Mouse (Mus musculus) kidney, embryonic 16.5 days (tissue): Measurements from ENCODE around the gene Sirt3. TPM values are rescaled to one million over a fixed set of nuclear protein-coding genes. Genes with fewer than 3 reads are reported as not detected.

ENCODE experiments used
- ATAC-seq: fragments of 200-750 bp; cut with Nextera tagmentation; 2 replicates; pipeline ENCODE4 v1.8.0; 2017; ENCODE audit warnings: moderate TSS enrichment; ENCODE audit not compliant: low FRiP score, low TSS enrichment
- H3K27ac ChIP-seq: fragments of 300-500 bp; sonication (generic); 2 replicates; pipeline ENCODE4 v1.5.1; 2014; ENCODE audit warnings: low read length
- H3K27me3 ChIP-seq: fragments of 300-500 bp; sonication (generic); 2 replicates; pipeline ENCODE4 v1.6.1; 2014; ENCODE audit warnings: low read length, control low read depth, mixed read lengths; ENCODE audit not compliant: insufficient read depth
- H3K36me3 ChIP-seq: fragments of 300-500 bp; sonication (generic); 2 replicates; pipeline ENCODE4 v1.6.1; 2014; ENCODE audit warnings: low read length, control low read depth, mixed read lengths; ENCODE audit not compliant: insufficient read depth
- H3K4me1 ChIP-seq: fragments of 300-500 bp; sonication (generic); 2 replicates; pipeline ENCODE4 v1.6.1; 2014; ENCODE audit warnings: low read length, control low read depth, mixed read lengths; ENCODE audit not compliant: insufficient read depth
- H3K4me2 ChIP-seq: fragments of 300-500 bp; sonication (generic); replicated peaks from 2 replicates; pipeline ENCODE4 v1.6.1; 2014; ENCODE audit warnings: low read depth, low read length
- H3K4me3 ChIP-seq: fragments of 300-500 bp; sonication (generic); 2 replicates; pipeline ENCODE4 v1.5.1; 2014; ENCODE audit warnings: mild to moderate bottlenecking, low read length
- H3K9ac ChIP-seq: fragments of 300-500 bp; sonication (generic); replicated peaks from 2 replicates; pipeline ENCODE4 v1.6.1; 2014; ENCODE audit warnings: low read length
- H3K9me3 ChIP-seq: fragments of 300-500 bp; sonication (generic); 2 replicates; pipeline ENCODE4 v1.6.1; 2016; ENCODE audit warnings: low read length, control low read depth
- WGBS: fragments of 180-500 bp; shearing (Covaris S2); extraction: QIAGEN DNeasy Blood & Tissue Kit; methylation state at CpG from one replicate; pipeline ENCODE4 v1.1.7; 2014; 5-methylcytosine and 5-hydroxymethylcytosine counted together
- polyA plus RNA-seq: library from polyadenylated mRNA; unstranded; fragments of >200 nt; fragmentation: Nextera tagmentation; extraction: Ambion mirVana; gene quantifications from 2 replicates; pipeline ENCODE4 v1.2.1, GENCODE M21; 2015

Gene Sirt3
- polyA plus RNA-seq, 1 experiment from 2014 or later, result 42.6 TPM

- Histone ChIP-seq H3K9me3 (no peaks in the 10 kb centered on the region), H3K27me3 (peaks cover 10% of the 10 kb centered on the region; the same call in 1 of the 2 replicates), H3K4me2 (no peak overlapping the region), H3K36me3 (no peaks in the 10 kb centered on the region), H3K4me1 (0 out of 2 replicates have a peak, but pooled peaks cover 2% of the 10 kb centered on the region), H3K4me3 (no peak overlapping the region), H3K9ac (no peak overlapping the region), H3K27ac (no peak overlapping the region)
- WGBS, result 77% methylated on average over 7 of the region's 7 CpGs
- no peak for ATAC-seq
Measured at GRCm38 (mm10) chr7:140843806-140844205, 38.3 kb downstream of the Sirt3 start.

DNA sequence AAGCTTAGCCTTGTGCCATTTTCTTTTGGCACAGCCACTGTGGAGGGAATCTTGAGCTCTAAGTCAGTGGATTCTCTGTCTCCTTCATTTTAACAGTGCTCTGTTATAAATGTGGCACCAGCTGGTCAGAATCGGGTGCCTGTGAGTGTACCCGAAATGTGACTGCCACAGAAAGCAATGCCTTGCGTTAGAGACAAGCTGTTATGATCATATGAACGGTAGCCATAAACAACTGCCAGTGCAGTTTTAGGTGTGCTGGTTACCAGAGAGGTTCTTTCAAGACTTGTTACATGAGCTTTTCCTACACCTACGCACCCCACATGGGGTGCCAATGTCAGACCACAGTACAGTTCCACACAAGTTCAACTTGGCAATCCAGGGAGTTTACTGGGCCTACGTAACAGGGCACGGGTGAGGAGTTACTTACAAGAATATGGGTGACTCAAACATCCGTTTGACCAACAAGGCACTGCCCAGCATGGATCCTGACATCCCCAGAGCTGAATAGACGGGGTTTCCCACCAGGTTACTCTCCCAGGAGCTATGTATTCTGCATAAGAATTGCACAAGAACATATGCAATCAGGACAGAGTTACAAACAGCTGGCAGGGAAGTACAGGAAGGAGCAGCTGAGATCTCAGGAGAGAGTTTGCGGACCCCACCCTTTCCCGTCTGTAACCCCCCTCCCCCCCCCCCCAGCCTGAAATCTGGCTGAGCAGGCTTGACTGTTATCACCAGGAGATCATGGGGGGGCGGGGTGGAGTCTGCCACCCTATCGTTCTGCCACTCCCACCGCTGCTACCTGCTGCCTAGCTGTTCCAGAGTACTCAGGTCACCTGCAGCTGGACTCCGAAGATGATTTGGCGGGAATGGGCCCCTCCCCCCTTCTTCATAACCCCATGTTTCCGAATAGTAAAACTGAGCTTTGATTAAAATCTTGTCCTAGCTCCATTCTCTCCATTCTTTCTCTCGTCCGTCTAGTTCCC lies 41.1 kb downstream of the Sirt3 start:
- Histone ChIP-seq H3K27me3 (peaks cover 10% of the 10 kb centered on the region; the same call in 1 of the 2 replicates), H3K4me1 (0 out of 2 replicates have a peak, but pooled peaks cover 2% of the 10 kb centered on the region), H3K4me3 (no peak overlapping the region), H3K36me3 (no peaks in the 10 kb centered on the region), H3K9ac (no peak overlapping the region), H3K4me2 (no peak overlapping the region), H3K9me3 (no peaks in the 10 kb centered on the region), H3K27ac (no peak overlapping the region)
- ATAC-seq, result no peak
- WGBS, result 39% methylated on average over 19 of the region's 19 CpGs

GRCm38 (mm10) chr7:140839556-140839955 lies 42.6 kb downstream of the Sirt3 start:
- Histone ChIP-seq H3K36me3 (no peaks in the 10 kb centered on the region), H3K27ac (no peak overlapping the region), H3K4me2 (no peak overlapping the region), H3K9me3 (no peaks in the 10 kb centered on the region), H3K9ac (no peak overlapping the region), H3K4me1 (no peaks in the 10 kb centered on the region), H3K27me3 (peaks cover 10% of the 10 kb centered on the region; the same call in 1 of the 2 replicates), H3K4me3 (no peak overlapping the region)
- WGBS, result 45% methylated on average over 5 of the region's 5 CpGs
- no peak for ATAC-seq

- ATAC-seq, result no peak
- Histone ChIP-seq H3K4me1 (no peaks in the 10 kb centered on the region), H3K9ac (no peak overlapping the region), H3K36me3 (no peaks in the 10 kb centered on the region), H3K27ac (no peak overlapping the region), H3K27me3 (peaks cover 6% of the 10 kb centered on the region; the same call in 1 of the 2 replicates), H3K9me3 (no peaks in the 10 kb centered on the region), H3K4me3 (no peak overlapping the region), H3K4me2 (no peak overlapping the region)
- WGBS, result 80% methylated on average over 9 of the region's 9 CpGs
Measured at GRCm38 (mm10) chr7:140836243-140837115, 45.6 kb downstream of the Sirt3 start.

DNA sequence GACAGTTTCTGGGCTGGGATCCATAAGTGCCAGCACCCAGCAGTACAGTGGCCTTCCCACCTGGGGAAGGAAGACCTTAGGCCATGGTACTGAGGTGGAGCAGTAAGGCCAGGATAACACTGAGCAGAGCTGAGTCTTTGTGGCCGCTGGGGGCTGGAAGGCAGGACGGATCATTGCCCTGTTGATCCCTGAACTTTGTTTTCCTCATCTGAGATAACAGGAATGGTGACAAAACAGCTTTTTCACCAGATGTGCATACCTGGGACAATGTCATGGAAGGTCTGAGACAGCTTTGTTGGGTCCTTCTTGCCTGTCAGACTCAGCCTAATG lies 46.4 kb downstream of the Sirt3 start:
- 83% methylated on average over 2 of the region's 2 CpGs for WGBS
- Histone ChIP-seq H3K9ac (no peak overlapping the region), H3K9me3 (no peaks in the 10 kb centered on the region), H3K27ac (no peak overlapping the region), H3K36me3 (no peaks in the 10 kb centered on the region), H3K4me3 (no peak overlapping the region), H3K4me2 (no peak overlapping the region), H3K27me3 (0 out of 2 replicates have a peak, but pooled peaks cover 3% of the 10 kb centered on the region), H3K4me1 (no peaks in the 10 kb centered on the region)
- no peak for ATAC-seq

DNA sequence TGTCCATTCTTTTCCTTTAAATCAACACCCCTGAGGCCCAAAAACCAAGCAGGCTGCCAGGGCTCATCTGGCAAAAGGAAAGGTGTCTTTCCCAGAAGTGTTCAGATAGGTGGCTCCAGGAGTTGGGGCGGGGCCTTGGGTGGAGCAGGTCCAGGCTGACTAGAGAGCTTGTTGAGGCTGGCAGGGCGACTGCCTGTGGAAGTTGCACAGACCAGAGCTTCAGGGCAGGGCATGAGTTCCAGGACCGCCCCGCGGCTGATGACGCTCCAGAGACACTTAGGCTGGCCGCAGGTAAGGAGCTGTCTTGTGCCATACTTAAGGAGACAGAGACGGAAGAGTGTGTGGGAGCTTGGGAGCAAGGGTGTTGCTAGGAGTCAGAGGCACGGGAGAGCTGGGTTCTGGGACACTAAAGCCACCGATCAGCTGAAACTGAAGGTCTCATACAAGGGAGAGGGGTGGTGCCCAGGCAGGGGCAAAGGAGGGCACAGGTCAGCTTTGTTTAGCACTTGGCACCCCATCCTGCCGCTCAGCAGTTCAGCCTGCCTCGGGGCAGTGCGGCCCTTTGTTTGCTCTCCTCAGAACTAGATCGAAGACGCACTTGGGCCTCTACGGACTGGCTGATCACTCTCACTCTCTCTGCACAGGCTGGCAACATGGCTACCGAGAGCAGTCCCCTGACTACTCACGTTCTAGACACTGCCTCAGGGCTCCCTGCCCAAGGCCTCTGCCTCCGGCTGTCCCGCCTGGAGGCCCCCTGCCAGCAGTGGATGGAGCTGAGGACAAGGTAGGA lies 46.9 kb downstream of the Sirt3 start, which contains the start of gene Urah:
TSS of gene Urah (plus strand) at position 51 of the 790 bp plus-strand sequence.
- no peak within 1 kb of the TSS for H3K9ac ChIP-seq
- 46% methylated on average over 20 of the region's 20 CpGs for WGBS
- H3K4me3 ChIP-seq, result no peak within 1 kb of the TSS

GRCm38 (mm10) chr7:140833341-140833740 lies 48.8 kb downstream of the Sirt3 start:
- Histone ChIP-seq H3K9me3 (no peaks in the 10 kb centered on the region), H3K4me3 (no peak overlapping the region), H3K4me2 (no peak overlapping the region), H3K27ac (no peak overlapping the region), H3K4me1 (no peaks in the 10 kb centered on the region), H3K9ac (no peak overlapping the region), H3K36me3 (no peaks in the 10 kb centered on the region), H3K27me3 (no peaks in the 10 kb centered on the region)
- 81% methylated on average over 4 of the region's 4 CpGs for WGBS
- no peak for ATAC-seq

More for the DNA sequence above, 46.9 kb downstream of the Sirt3 start, which contains the start of gene Urah:
- H3K4me2 ChIP-seq, result no peak within 1 kb of the TSS
- no peaks in the 10 kb centered on the region for H3K4me1 ChIP-seq
- no peaks in the 10 kb centered on the region for H3K27me3 ChIP-seq
- ATAC-seq, result no peak; the same call in 1 of the 2 replicates
- H3K9me3 ChIP-seq, result no peaks in the 10 kb centered on the region
- H3K27ac ChIP-seq, result no peak within 1 kb of the TSS
- H3K36me3 ChIP-seq, result no peaks in the 10 kb centered on the region

DNA sequence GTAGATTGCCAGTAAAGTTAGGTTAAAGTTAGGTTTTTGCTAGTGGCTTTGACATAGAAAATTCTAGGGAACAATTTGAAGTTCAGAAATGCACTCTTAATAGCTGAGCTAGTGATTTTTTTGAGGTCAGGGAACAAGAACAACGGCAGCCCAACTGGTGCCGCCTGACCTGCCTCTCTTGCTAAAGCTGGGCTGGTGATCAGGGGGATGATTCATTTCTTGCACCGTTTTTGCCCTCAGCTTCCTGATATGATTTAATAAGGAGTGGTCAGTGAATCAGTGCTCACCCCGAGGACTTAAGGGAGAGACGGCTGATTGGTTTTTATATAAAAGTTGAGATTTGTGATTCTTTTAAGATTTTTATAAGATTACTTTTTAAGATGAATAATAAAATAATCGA lies 50.7 kb downstream of the Sirt3 start:
- H3K27ac ChIP-seq, result no peak overlapping the region
- 65% methylated on average over 6 of the region's 6 CpGs for WGBS
- no peaks in the 10 kb centered on the region for H3K9me3 ChIP-seq
- no peaks in the 10 kb centered on the region for H3K27me3 ChIP-seq
- no peak overlapping the region for H3K4me2 ChIP-seq
- H3K4me3 ChIP-seq, result no peak overlapping the region
- ATAC-seq, result no peak
- H3K4me1 ChIP-seq, result no peaks in the 10 kb centered on the region
- no peak overlapping the region for H3K9ac ChIP-seq
- no peaks in the 10 kb centered on the region for H3K36me3 ChIP-seq
